Mouse (Mus musculus): ENCODE results near the gene Emcn.

Gene Emcn

DNA sequence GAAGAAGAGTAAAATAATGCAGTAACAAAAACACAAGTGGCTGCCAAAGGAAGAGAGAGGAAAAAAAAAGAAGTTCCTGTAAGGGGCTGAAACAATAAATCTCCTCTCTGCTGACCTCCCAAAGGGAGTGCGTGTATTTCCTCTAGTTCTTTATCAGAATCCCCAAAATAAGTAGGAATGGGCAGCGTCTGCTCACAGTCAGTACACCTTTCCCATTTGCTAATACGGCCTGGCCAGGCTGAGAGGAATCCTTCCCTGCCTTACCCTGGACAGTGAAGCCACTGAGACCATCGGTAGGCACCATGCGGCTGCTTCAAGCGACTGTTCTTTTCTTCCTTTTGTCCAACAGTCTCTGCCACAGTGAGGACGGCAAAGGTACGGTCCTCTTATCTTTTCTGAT lies at the start of gene Emcn:
Emcn (plus strand) TSS at position 130 of the 400 bp plus-strand sequence.
- no peak for DNase-seq (ENCODE audit: low read depth, low spot score)

DNA sequence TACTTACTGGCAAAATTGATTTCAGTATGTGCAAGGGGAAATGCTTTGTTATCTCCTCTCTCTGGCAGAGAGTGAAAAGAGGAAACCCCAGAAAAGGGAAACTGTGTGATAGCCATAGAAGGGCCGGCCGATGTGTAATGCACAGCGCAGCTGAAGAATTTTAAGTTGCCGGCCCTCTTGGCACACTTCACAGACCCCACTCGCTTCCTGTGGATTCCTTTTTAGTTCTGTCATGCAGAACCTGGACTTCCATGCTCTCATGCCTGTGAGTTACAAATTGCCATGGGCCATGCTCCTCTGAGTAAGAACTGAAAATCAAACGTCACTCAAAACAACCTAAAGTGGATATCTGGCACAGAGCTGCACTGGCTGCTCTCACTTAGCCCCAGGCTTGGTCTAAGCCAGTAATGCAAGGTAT lies 47.7 kb upstream of the Emcn start:
- DNase-seq (ENCODE audit: low read depth, low spot score): no peak

DNA sequence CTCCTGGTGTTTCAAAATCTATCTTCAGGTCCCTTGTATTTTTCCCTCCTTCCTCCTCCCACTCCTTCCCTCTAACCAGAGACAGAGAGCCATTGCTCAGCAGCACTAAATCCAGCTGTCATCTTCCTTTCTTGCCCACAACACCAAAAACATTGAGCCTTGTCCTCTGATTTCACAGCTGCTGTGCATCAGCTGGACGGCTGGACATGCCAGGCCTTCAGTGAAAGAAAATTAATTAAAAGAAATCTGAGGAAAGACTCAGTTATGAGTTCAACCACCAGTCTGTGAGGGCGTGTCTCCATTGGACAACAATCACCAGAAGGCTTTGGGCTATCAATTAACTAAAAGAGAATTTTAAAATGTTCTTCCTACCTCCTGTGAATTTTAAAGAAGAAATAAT lies 42.6 kb upstream of the Emcn start:
- DNase-seq (ENCODE audit: low read depth, low spot score): no peak

DNA sequence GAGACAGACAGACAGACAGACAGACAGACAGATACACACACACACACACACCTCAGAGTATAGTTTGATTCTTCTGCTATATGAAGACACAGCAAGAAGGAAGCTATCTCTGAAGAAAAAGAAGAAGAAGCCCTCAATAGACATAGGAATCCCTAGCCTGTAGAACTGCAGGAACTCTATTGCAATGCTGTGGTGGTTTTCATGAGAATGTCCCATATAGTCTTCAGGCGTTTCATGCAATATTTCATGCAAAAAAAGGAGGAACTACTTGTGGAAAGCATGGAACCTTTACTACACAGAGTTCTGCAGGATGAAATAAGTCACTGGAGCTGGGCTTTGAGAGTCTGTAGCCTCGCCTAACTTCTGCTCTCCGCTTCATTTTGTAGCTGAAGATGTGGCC lies 40.7 kb upstream of the Emcn start:
- DNase-seq (ENCODE audit: low read depth, low spot score): no peak

DNA sequence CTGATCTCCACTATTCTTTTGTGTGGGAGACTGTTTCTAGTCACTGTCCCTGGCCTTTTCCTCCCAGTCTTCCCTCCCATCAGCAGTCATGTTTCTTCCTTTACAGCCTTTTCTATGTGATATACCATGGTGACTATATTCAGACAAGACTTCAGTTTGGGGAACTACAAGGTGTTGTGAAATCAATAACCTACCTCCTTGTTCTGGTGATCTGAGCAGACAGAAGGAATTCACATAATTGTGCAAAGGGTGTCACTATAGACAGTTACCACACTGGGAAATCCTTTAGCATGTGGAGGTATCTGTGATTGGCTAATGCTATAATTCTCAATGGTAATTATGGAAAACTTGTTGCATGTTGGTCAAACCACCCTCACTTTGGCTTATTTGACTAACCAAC lies 39.7 kb upstream of the Emcn start:
- DNase-seq (ENCODE audit: low read depth, low spot score): no peak

DNA sequence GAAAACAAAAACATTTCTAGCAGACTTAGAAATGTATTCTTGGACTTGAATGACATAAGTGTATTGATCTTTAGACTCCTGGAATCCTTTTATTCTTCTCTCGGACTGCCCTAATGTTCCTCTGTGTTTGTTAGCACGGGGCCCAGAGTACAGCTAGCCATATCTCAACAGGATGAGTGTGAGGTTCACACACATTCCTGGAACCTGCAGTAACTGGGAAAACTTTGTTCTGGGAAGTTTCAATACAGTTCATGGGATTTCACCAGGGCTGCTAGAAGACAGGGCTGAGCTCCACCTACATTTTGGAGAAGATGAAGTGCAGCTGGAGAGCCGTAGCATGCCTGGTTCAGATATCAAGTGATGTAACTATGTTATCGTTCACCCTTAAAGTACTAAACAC lies 38.1 kb upstream of the Emcn start:
- no peak for DNase-seq (ENCODE audit: low read depth, low spot score)

DNA sequence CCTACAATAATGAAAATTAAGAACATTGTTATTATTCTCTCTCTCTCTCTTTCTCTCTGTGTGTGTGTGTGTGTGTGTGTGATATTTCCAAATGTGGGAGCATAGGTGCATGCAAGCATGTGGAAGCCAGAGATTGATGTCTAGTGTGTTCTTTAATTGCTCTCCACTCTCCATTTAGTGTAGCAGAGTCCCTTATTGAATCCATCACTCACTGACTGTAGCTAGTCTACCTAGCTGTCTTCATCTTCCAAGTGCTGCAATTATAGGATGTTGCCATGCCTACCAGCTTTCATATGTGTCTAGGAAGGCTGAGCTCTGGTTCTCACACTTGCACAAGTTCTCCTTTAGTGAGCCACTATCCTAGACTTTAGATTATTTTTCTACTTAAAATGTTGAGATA lies 30.9 kb upstream of the Emcn start:
- DNase-seq (ENCODE audit: low read depth, low spot score): no peak

DNA sequence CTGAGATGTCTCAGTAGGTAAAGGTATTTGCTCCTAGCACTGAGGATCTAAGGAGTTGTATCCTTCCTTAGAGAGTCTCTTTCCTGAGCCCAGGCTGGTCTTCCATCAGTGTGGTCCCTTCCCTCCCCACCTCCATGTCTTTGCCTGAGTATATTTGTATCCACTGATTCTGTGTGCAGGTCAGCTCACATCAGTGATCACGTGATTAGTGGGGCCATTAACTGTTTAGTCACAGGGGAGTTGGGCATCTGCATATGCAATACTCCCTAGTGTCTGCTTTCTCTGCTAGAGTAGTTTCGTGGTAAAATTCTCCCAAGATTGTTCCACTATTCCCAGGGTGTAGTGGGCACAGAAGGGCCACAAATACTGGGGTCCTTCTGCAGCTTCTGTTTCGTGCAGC lies 28.3 kb upstream of the Emcn start:
- DNase-seq (ENCODE audit: low read depth, low spot score): no peak

DNA sequence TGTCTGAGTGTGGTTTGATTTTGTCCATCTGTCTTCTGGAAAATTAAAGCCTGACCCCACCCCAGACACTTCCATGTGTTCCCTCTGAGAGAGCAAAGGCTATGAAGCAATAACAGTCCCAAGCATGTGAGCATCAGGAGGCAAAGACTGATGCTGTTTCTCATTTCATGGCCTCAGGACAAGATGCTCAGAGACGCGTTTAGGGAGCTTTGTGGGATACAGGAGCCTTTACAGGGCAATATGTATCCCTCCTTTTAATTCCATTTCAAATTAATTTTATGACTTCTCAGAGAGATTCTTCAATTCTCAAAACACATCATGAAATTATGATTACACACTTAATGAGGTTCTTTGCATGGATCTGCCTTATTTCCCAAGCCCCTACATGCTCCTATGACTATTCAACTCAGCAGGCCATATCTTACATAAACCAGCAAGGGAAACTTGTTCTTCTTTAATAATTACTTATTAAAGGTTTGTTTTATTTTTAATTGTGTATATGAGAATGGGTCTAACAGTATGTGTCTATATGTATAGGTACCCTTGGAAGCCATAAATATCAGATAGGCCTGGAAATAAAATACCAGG lies 27.0 kb upstream of the Emcn start:
- no peak for DNase-seq (ENCODE audit: low read depth, low spot score)

DNA sequence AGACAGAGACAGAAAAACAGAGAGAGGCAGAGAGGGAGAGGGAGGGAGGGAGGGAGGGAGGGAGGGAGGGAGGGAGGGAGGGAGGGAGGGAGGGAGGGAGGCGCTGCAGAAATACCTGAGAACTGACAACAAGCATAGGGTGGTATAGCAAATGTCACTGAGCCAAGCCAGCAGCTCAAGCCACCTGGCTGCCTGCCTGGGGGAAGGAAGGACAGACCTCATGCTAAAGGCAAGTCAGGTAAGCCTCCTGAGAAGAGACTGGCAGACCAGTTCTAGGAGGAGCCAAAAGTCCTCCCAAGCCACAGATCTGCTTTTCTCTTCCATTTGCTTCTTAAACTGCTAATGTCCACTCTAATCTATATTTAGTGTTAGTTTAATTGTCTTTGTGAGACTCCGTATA lies 22.5 kb upstream of the Emcn start:
- no peak for DNase-seq (ENCODE audit: low read depth, low spot score)

DNA sequence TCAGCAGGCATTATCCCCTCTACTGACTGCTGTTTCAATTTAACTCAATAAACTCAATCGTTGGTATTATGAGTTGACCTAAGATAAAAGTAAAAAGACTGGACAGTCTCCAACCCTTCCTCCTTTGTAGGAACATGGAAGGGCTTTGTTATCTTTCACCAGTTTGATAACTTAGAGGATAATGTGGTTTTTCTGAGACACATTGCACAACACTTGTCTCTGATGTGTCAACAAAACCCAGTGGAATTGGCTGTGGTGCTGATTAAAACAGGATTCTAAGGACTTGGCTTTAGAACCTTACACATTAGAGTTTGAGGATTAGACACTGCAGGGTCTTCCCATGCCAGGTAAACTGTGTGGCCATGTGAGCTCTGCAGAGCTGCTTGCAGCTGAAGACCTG lies 20.9 kb upstream of the Emcn start:
- DNase-seq (ENCODE audit: low read depth, low spot score): no peak

DNA sequence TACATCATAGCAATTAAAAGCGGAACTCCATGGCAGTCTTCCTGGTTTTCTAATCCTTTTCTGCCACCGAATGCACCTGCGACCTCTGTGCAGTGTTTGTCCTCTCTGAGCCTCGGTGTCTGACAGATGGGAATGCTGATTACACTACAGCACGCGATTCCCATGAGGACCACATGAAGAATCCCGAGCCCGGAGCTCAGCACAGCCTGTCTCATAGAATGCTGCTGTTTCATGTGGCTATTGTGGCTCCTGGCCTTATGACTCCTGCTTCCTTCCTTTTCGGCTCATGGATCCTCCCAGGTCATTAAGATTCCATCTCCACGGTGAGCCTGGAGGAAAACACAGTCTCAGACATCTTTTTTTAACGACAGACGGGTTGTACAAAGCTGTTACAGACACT lies 18.6 kb upstream of the Emcn start:
- no peak for DNase-seq (ENCODE audit: low read depth, low spot score)

DNA sequence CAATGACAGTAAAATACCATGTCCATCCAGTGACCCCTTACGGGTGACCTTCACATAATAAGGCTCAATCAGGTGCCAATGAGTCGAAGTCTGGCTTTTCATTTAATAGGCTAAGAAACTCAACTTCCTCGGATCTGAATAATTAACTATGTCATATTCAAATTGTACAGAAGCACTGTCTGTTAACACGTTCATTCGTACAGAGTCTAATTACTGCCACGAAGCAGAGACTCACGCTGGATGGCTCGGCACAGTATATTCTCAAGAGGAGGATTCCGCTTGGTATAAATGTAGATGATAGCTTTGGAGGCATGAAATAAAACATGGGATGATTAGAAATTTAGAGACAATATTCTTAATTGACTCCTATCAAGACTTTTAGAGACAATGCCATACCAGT lies 11.0 kb upstream of the Emcn start:
- DNase-seq (ENCODE audit: low read depth, low spot score): no peak

DNA sequence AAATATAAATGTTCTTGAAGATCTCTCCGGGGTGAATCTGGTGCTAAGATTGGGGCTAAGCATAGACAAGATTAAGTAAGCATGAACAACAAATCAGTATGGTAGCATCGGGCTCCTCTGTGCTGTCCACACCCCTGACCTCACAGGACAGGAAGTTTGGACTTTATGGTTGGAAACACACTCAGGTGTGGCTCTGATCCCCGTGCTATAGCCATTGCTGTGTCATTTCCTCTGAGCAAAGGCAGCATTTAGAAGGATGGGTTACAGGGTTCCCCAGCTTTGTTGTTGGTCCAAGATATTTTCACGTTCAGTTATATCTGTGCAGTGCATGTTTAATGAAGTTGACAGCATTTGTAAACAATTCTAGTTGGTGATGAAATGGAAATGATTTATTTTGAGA lies 9.9 kb upstream of the Emcn start:
- DNase-seq (ENCODE audit: low read depth, low spot score): no peak

DNA sequence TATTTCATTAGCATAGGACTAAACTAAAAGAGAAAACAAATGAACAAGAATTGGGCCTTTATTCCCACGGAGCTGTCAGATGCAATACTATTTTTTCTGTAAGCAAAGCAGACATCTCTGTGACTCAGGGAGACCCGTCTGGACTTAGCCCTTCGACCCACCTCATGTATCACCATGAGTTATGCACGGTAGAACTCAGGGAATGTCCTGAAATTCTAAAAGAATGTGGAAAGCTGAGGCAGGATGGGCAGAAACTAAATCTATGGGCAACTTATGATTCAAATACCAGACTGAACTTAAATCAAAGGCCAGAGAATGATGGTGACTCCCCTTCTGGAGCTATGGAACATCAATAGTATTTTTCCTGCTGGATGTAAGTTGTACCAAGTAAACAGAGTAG lies 8.3 kb upstream of the Emcn start:
- no peak for DNase-seq (ENCODE audit: low read depth, low spot score)

DNA sequence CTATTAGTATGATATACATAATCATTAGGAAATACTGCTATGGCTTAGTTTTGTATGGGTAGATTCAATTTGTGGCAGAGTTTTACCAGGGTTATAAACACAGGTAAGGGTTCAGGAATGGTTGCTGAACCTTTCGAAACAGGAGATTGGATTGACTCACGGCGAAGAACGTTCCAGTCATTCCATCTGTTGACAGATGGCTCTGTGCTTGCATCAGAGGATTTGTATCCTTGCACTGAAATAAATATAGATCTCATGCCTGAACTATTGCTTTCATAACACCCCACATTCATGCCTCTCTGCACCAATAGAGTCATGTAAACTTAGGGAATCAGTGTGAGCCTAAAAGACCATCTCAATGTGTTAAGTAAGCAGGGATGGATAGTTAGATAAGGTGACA lies 4.9 kb upstream of the Emcn start:
- DNase-seq (ENCODE audit: low read depth, low spot score): no peak

DNA sequence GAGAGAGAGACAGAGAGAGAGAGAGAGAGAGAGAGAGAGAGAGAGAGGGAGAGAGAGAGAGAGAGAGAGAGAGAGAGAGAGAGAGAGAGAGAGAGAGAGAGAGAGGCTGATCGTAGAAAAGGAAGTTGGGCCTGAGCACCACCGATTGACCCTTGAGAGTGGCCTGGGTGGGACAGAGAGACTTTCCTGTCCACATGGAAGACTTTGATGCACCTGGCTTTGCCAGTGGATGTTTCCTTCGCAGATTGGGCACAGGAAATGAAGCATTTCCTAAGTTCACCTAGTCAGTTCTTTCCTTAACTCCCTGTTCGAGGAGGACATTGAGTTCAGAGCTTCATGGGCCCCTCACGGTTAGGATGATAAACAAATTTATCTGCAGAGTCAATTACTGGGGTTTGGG lies 2.6 kb downstream of the Emcn start:
- DNase-seq (ENCODE audit: low read depth, low spot score): no peak

DNA sequence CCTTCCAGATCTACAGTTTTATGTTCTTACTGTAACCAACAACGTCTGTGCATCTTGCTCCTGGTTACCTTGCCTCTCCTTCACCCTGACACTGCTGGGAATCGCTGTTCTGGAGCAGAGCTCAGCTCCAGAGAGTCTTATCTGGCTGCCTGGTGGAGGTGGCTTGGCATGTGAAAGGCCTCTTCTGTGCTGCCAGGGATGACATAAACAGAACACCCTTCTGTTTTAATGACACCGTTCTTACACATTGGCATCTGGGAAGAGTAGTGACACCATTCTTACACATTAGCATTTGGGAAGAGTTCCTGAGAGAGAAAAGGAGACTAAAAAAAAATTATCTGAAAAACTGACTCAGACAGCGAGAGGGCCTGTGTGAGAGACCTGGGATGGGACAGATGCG lies 11.0 kb downstream of the Emcn start:
- DNase-seq (ENCODE audit: low read depth, low spot score): no peak

DNA sequence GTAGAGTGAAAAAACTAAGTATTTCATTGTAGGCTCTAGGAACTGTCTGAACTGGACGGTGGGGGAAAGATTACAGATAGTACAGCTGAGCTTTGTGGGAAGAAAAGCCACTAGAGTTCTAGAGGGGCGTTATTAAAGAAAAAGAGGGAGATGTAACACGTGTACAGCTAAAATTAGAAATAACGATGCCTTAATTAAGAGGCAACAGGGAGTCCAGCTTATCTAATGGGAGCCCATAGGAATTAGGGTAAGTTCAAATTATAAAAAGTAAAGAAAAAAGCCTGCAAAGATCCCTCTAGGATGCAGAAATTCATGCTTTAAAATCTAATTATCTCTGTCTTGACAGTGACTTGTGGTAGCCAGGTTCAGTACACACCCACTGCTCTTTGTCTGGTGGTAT lies 15.8 kb downstream of the Emcn start:
- no peak for DNase-seq (ENCODE audit: low read depth, low spot score)

DNA sequence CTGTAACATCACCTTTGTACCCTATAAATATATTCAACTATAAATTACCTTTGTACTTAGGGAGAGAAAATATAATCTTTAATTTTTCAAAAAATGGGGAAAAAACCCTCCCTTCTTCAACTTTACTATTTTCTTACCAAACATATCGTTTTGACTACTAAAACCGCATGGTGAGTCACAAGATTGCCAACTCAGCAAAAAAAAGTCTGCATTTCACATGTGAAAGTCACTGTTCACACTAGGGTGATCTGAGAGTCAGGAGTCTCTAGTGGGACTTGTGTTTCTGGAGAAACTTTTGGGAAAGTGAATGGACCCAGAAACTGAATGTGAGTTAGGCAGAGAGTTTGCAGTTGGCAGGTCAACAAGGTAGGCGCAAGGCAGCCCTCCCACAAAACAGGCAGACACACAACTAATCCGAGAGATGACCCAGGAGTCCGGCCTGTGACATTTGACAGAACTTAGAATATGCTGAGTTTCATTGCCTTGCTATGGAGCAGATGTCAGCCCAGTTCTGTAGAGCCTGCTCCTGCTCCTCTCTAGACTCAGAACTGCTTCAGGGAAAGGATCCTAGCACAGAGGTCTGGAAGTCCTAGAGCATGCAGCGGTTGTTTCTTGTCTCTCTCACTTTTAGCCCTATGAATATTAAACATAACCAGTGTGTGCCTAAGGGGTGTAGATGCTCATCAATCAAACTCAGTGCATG lies 26.4 kb downstream of the Emcn start:
- no peak for DNase-seq (ENCODE audit: low read depth, low spot score)

DNA sequence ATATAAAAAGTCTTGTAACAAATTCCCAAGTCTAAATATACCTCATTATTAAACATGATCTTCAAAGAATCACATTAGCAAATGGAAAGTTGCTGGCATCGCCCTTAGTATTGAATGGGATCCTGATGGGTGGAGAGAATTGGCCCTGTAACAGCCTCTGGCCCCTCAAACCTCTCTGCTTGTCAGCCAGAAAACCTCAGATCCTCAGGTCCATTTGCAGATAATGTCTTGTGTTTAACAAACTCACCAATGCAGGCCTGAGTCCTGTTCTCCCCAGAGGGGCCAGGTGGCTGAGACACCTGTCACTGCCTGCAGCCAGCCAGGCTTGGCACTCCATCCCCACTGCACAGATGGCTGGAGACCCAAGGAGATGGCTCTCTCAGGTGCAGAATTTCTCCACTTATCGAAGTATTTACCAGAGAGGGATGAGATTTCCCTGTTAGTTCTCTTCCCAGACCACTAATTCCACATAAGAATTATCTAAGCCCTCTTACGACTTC lies 27.0 kb downstream of the Emcn start:
- DNase-seq (ENCODE audit: low read depth, low spot score): no peak

DNA sequence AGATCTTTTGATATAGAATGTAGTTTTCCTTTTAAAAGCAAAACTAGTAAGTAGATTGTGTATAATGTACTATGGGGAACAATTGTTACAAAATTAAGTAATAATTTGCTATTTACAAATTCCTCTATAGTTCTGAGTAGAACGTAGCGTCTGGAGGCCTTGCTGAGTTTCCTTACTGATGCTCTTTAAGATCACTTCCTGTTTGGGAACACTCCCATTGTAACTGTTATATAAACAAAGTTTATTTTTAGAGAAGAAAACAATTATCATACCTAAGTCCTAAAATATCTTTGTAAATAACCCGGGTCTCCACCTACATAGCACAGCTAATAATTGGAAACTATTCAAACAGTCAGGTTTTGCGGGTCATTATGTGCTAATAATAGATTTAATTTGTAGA lies 32.0 kb downstream of the Emcn start:
- no peak for DNase-seq (ENCODE audit: low read depth, low spot score)

DNA sequence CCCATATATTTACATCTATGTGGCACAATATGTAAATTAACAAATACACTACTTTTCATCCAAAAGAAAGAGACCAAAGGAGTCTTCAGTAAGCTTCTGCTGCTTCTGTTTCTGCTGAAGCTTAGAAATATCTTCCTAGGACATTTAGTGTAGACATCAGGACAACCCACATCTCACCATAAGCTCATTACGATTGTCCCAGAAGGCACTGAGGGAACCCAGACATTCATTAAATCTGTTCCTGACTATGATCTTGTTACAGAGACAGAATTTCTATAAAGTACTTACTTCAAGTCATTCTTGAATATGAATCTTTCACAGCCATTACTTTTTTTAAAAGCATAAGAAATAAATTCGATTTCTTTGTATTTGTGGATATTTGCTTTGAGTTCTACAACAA lies 41.4 kb downstream of the Emcn start:
- DNase-seq (ENCODE audit: low read depth, low spot score): no peak

DNA sequence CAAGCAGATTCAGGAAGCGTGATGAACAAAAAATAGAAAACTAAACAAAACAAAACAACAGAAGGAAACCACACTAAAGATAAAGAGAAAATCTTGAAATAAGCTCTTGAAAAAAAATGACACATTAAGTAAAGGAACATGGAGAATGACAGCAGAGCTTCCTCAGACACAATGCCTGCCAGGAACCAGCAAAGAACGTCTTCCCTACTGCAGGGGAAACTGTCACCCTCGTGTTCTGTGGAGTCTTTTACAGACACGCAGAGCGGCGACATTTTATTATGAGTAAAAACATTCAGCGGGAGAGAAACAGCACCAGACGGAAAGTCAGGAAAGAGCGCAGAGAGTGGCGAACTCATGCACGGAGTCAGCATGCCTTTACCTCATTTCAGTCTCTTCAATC lies 54.7 kb downstream of the Emcn start:
- no peak for DNase-seq (ENCODE audit: low read depth, low spot score)
